Mouse (Mus musculus): ENCODE measurements around the gene Slc38a7.
A peak's percentile ranks its signal among the peaks of the same experiment; 100 is the strongest.
"Not testable (repeated sequence)": the region's sequence is repeated elsewhere in the genome, so short reads cannot be mapped to it uniquely, and the experiment has no call there.

The Slc38a7 gene

DNA sequence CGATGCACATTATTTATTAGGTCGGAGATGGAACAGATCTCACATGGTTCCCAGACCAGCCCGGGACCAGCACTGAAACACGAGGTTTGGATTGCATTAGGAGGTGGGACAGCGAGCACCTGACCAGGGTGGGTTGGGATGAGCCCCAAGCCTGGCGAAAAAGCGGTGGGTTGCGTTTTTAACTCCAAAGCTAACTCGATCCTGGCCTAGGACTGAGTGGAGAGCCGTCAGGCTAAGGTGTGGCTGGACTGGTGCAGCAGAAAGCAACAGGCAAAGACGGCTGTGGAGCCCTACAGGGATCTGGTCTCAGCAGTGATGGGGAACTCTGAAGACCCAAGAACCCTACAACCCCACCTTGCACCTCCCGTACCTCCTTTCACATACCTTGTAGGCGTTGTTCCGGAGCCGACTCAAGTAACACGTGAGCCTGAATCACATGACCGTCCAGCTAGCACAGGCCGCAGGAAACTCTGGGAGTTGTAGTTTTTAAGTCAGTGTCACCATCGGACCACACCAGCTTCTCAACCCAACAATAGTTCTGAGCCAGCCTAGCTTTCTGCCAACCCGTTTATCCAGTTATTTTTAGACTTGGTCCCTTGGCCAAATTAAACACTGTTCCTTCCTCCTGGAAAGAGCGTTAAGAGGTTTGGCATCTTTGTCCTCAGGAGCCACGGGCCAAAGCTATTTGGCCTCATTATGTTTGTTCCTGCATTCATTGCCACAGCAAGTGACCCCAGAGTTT lies at the start of gene Slc38a7:
Gene Slc38a7, minus strand, starts transcription at position 438 of the 742 bp plus-strand sequence.
- peak; percentile 75 to 77 for DNase-seq

GRCm38 (mm10) chr8:95901864-95902263 lies 48.5 kb upstream of the Slc38a7 start:
- no peak for DNase-seq

- DNase-seq = no peak
Measured at GRCm38 (mm10) chr8:95893701-95894100, 40.4 kb upstream of the Slc38a7 start.

DNA sequence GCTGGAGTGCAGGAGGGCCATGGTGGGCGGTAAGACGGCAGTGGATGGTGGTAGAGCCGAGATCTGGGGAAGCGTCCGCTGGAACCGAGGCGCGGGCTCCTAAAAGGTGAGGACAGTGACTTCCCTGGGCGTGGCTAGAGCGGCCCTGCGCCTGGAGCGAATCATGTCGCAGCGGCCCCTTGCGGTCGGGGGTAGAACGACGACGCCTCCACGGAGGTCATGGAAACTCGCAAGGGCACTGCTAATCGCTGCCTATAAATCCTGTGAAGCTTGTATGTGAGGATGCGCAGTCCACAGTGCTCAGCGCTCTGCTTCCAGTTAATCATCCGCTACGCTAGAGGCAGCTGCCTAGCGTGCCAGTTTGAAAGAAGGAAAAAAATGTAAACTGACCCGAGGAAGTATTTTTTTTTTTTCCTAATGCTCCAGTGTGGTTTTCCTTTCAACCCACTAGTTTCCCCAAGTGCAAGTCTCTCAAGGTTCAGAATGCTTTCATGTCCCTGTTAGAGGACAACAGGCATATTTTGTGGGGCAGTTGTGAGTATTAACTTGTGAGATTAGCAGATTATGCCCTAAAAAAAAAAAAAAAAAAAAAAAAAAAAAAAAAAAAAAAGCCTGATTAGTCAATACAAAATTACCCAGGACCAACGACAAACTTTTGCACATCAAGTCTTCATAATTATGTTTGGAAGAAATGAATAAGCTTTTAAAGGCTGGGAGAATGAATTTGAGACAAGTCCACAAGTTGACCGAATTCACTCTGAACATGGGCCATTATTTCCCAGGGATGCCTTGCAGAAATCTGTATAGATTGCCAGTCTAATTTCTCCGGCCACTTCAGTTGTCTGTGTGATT lies 35.2 kb upstream of the Slc38a7 start, which contains the start of gene Got2:
Gene Got2, minus strand, starts transcription at position 263 of the 852 bp plus-strand sequence.
- peak; percentile 95 for DNase-seq

GRCm38 (mm10) chr8:95887578-95888284 lies 34.4 kb upstream of the Slc38a7 start:
- peak in 1 of 2 experiments; percentile 47 for DNase-seq

- peak; percentile 49 to 55 for DNase-seq
Measured at GRCm38 (mm10) chr8:95886647-95887577, 33.6 kb upstream of the Slc38a7 start.

DNA sequence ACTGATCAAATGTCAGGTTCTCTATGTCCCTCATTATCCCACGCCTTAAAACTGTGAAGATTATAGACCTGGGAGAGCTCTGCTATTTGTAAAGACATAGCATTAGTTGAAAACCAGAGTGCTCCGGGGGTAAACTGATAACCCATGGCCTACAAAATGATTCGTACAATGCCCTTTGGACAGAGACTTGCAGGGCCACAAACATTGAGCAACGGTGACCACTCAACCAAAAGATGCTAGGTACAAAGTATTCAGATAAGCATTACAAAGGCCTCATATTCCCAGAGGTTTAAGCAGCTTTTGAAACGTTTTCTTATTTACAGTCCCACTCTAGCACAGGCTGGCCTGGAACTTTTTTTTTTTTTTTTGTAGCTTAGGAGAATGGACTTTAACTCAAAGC lies 32.6 kb upstream of the Slc38a7 start:
- no peak for DNase-seq

DNA sequence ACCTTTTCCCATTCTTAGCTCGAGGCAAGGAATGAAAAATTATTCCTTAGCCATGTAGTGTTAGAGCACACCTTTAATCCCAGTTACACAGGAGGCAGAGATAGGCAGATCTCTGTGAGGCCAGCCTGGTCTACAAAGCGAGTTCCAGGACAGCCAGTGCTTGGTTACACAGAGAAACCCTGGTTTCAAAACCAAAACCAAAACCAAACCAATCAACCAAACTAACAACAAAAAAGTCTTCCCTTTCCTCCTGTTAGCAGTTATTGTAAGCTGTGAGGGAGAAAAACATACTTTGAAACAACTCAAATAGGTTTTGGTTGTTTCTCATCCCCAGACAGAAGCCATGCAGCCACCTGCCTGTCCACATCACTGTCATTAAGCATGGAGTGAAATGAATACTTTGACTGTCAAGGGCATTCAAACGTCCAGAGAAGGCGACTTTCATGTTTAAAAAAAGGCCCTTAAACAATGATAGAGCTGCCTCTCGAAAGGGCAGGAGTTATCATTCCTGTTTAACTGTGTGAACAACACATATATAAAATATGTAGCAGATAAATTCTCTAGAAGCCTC lies 32.0 kb upstream of the Slc38a7 start:
- no peak for DNase-seq

DNA sequence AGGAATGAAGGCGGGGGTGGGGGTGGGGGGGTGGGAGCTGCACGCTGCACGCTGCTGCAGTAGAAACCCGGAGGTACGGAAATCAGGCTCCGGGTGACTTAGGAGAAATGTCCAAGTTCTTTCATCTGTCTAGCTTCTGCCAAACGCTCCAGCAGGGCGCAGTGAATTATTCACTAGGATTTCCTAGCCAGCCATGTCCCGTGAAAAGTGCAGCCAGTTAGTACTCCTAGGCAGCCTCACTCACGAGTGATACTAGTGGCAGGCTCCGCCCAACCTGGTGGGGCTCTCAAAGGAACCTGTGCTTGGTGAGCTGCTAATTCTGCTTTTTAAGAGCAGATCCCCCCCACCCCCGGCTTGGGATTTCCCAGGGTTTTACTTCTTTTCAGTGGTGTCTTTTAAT lies 31.2 kb upstream of the Slc38a7 start:
- DNase-seq = no peak

- no peak for DNase-seq
Measured at GRCm38 (mm10) chr8:95882191-95882590, 28.9 kb upstream of the Slc38a7 start.

- DNase-seq = no peak
Measured at GRCm38 (mm10) chr8:95881576-95881975, 28.2 kb upstream of the Slc38a7 start.

DNA sequence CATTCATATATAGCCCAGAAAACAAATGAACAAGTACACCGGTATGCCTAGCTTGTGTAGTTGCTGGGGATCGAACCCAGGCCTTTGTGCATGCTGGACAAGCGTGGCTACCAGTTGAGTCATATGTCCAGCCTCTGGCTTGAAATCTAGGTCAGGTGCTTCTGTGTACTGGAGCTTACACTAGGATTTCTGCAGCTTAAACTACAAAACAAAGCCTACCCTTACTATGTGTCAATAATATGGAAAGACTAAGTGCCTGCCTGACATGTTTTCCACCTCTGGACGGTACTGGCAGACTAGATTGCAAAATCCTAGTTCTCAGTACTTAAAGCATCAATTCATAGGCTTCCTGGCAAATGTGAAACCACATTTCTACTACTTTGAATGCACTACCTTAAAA lies 26.5 kb upstream of the Slc38a7 start:
- no peak for DNase-seq

DNA sequence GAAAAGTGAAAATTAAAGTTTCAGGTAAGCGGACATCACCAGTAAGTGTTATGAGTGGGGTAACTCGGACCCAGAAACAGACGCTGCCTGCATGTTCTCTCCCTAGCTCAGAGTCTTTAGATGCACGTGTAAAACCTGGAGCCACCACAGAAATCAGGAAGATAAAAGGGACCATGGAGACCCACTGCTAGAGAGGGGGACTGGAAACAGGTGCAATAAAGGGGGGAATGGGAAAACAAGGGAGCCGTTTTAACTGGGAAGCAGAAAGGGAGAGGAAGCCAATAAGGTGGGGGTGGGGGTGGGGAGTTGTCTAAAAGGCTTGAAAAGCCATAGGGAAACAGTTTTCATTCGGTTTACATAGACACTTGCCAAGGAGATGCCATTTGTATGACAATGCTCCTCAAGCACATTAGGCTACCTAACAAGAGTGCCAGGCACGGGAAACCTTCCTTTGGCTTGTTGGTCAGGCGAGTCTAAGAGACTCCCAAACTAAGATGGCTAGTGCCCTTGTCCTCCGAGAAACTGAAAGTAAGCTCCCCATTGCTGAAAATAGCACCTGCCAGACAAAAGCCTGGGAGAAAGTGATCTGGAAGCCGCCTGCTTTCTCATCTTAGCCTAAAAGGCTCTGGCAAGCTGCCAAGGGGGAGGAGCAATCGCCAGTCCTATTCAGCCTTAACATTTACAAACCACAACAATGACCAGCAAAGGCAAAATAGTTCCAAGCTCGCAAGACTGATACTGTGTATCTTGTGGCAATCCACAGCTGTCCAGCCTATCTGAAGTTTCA lies 25.0 kb upstream of the Slc38a7 start:
- no peak for DNase-seq

DNA sequence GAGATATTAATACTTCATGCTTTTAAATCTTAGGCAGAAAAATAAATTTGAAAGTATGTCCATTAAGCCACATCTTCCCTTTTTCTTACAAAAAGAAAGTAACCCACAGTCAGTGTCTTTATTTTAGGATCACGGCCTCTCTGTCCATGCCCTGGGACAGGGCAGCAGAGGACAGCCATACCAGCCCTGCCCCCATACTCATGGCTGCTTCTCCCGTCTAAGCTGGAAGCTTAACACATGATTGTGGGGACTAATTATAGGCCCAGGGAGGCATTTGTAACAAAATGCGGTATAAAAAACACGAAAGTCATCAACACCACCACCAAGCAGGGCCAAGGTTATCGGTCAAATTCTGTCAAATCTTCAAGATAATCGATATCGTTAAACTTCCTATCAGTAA lies 21.9 kb upstream of the Slc38a7 start:
- DNase-seq = no peak

GRCm38 (mm10) chr8:95871690-95872089 lies 18.4 kb upstream of the Slc38a7 start:
- DNase-seq = no peak

DNA sequence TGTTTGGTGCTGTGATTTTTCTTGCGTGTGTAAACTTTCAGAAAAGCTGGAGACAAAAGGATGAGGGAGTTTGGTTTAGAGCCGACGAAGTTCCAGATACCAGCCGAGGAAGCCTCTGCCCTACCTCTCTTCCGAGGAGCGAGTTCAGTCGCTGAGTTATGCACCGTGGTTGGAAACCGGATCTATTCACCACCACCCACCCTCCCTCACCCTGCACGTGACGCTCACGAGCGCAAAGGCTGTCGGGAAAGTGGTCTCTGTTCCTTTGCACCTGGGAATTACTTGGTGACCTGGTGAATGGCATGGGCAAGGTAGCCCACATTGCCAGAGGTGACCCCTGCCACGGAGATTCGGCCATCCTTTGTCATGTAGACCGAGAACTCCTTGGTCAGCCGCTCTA lies 11.5 kb upstream of the Slc38a7 start:
- DNase-seq = not testable (repeated sequence)

- not testable (repeated sequence) for DNase-seq
Measured at GRCm38 (mm10) chr8:95863761-95864440, 10.6 kb upstream of the Slc38a7 start.

- DNase-seq = no peak
Measured at GRCm38 (mm10) chr8:95854174-95854573, 835 bp upstream of the Slc38a7 start.

- peak; percentile 2 to 7 for DNase-seq
Measured at GRCm38 (mm10) chr8:95852290-95852689, 1.0 kb downstream of the Slc38a7 start.

DNA sequence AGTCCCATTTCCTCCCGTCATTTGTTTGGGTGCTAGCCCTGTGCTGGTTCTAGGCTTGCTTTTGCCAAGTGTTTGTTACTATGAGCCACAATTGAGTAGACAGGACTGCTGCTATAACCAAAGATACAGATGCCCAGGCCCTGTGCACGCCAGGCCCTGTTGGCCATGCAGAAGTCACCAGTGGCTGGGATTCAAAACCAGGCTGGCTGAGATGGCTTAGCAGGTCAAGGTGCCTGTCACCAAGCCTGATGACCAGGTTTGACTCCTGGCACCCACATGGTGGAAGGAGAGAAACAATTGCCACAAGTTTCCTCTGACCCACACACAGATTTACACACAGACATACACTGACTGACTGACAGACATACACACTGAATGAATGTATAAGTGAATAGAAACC lies 3.0 kb downstream of the Slc38a7 start:
- DNase-seq = no peak

All from B cell, adult 2 months (primary cell).